Mouse (Mus musculus): Measurements from ENCODE around the gene Inpp5b. TPM values are rescaled to one million over a fixed set of nuclear protein-coding genes. Genes with fewer than 3 reads are reported as not detected.

Gene Inpp5b
- polyA plus RNA-seq (2017; shearing (Covaris generic)) = 153 TPM

DNA sequence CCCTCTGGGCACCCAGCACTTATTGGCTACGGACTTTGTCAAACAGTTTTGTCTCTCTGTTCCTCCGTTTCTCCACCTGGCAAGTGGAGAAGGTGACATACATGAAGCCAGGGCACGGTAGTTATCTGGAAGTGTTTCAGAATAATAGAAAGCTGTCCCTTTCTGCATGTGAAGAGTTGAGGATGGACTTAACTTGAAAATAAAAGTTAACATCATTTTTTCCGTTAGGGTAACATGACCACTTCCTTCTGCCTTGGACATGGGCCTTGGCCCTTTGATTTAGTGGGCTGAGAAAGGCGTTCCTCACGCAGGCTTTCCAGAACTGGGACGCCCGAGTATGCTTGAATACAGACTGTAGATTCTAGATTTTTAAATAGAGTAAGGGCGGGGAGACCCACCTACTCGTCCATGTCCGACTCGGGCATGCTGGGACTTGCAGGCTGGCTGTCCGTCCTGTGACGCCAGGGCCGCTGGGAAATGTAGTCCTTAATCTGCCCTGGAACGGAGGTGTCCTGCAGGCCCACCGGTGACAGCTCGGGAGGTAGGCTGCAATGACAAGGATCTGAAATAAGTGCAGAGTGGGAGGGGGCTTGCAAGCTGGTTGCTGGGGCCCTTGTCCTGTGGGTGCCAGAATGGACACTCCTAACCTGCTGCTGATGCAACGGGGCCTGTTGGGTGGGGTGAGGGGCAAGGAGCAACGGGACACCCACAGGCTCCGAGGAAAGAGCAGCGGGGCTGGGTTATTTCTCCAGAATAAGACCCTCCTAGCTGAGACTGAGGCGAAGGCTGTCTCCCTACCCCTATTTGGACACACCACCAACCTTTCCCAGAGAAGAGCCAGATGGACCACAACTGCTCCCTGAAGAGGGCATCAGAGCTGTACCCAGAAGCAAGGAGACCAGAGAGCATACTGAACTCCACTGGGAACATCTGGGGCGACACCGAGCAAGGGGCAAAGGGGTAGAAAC lies at the start of gene Inpp5b:
TSS of gene Inpp5b (plus strand) at position 475 of the 968 bp plus-strand sequence.

DNA sequence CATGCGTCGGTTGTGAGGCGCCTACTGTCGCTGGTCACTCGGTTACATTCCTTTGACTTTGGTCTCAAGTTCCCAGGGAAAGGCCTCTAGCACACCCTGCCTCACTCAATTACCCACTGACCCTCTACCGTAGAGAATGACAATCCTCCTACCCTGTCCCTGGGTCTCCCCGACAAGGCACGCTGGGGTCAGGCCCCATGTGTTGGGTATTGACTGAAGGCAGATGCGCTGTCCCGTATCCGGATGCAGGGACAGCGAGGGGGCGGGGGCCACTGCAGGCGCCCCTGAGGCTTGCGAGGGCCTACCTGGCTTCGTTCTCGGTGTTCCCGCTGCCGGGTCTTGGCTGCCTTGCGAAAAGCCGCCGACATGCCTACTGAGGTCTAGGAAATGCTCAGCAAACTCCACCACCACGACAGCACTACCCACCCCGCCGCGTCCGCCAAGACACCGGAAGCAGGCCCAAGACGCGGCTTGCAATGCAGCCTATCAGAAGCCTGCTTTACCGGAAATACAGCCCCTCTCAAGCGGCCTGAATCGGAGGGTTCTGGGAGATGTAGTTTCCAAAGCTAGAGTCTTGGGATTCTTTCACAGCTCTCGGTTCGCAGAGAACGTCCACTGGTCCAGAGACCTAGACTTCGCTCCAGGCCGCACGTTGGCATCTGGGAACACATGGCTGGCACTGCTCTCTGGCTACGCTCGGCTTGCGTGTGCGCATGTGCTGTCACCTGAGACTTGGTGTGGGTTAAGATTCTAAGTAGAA lies 48.3 kb upstream of the Inpp5b start, which contains the start of gene Utp11:
TSS of gene Utp11 (minus strand) at position 466 of the 760 bp plus-strand sequence.

DNA sequence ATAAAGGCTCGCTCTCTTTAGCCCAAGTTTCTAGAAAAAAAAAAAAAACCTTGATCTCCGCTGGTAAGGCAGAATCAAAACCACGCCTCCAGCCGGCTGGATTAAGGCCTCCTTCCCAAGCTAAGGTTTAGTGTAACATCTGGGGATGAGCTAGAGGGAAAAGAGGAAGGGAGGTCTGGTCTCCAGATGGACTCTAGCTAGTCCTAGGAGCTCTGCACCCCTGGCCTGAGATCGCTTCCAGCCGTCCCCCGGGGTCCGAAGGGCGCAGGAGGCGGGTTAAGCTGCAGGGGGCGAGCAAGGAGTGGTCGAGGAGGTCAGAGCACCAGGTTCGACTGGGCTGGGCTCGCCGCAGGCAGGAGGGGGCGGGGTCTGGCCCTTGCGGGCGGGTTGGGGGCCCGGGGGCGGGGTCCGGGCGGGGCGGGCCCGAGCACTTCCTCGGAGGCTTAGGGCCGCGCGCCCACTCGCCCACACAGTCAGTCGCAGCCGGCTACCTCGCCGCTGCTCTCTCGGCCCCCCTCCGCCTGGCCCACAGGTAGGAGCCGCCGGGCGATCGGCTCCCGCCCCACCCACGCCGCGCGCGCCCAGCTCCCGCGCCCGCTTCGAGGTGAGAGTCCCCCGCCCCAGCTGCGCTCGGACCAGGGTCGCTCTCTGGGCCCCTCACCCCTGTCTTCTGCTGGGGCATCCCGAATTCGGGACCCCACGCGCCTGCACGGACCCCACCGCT lies 41.2 kb upstream of the Inpp5b start, which contains the start of gene Fhl3:
TSS of gene Fhl3 (plus strand) at position 454 of the 724 bp plus-strand sequence.

DNA sequence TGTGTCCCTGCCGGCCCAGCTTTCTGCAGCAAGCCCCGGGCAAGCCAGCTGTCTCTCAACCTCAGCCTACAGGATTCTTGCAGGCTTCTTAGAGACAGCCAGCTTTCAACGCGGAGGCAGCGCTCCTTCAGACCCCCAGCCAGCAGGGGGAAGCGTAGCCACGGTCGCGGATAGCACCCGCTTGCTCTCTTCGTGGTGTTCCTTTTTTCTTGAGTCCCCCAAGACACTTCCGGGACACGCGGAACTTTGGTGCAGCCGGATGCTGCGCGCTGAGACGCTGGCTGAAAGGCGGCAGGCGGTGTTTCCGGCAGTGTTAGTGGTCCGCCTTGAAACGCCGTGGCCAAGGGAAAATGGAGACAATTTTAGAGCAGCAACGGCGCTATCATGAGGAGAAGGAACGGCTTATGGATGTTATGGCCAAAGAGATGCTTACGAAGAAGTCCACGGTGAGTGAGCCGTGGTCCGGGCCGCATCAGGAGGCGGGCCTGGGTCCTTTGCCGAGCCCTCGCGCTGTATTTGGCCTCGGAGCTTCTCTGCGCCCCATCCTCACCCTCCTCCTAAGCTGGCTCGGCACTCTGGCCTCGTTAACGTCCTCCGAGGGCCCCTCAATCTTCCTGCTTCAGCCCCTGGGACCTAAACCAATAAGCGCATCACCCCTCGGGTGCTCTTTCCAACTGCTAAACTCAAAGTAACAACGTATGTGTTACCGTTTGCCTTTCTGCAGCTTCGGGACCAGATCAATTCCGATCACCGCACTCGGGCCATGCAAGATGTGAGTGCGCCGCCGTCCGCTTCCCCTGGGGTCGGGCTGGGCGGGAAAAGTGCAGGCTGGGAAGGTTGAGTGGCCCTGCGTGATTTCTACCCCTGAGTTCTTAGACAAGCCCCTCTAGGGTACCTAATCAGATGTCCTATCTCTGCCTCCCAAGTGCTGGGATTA lies 26.8 kb upstream of the Inpp5b start, which contains the start of gene Sf3a3:
TSS of gene Sf3a3 (plus strand) at position 232 of the 937 bp plus-strand sequence.

DNA sequence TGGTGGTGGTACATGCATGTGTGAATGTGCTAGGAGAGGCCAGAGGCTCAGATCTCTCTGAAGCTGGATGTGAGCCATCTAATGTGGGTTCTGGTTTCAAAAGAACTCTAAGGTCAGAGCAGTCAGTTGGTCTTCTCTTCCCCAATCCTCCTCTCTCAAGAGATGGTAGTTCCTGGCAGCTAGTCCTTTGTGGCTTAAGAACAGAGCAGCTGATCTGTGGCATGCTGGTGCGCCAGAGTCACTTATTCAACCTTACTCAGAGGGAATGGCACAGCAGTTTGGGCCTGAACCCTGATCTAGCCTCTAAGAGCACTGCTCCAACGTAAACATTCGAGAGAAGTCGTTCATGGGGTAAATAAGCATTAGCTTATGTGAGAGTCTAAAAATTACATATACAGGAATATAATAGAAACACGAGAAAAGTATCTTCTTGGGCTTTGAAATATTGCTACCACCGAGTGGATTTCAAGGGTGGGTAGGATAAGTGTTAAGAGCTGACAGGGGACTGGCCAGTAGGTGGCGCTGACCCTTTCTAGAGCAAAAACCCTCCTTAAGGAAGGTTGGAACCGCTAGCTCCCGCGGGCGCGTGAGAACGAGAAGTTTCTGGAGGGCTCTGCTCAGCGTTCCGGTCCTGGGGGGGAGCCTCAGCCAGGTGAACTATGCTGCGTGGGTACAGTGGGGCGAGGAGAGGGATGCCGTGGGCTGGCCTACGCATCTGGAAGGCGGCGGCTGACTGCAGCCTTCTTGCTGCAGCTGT lies 60.1 kb downstream of the Inpp5b start, which contains the start of gene Mtf1:
TSS of gene Mtf1 (plus strand) at position 553 of the 757 bp plus-strand sequence.

DNA sequence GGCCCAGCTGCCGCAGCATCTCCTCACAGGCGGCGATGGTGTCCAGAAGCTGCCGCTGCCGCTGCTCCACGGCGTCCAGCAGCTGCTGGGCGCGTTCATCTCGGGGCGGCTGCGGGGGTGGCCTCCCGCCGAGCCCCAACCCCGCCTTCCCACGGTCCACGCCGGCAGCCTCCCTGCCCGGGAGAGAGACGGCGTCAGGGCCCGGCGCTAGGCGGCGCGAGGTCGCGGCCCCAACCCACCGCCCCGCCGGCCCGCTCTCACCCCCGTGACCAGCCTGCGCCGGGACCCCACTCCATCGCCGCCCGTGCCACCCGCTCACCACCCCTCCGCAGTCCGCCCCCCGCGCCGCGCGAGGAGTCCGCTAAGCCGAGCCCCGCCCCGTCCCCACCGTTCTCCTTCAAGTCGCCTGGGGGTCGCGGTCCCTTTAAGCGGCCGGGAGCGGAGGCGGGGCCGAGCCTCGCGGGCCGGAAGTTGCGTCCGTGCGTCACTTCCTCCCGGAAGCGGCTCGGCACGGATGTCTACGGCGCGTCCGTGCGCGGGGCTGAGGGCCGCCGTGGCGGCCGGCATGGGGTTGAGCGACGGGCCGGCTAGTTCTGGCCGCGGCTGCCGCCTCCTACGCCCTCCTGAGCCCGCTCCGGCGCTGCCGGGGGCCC lies 108.7 kb downstream of the Inpp5b start, which contains the start of gene Yrdc:
TSS of gene Yrdc (plus strand) at position 419 of the 653 bp plus-strand sequence.

Other genes starting within 250 kb of the Inpp5b start
- gene 3100002H09Rik, start 131.0 kb upstream of the Inpp5b start, polyA plus RNA-seq (2017; shearing (Covaris generic)) = not detected
- not detected for gene Pou3f1, start 85.0 kb upstream of the Inpp5b start, polyA plus RNA-seq (2017; shearing (Covaris generic))
- gene Utp11, start 48.2 kb upstream of the Inpp5b start, polyA plus RNA-seq (2017; shearing (Covaris generic)) = 79.6 TPM
- gene Fhl3, start 41.1 kb upstream of the Inpp5b start, polyA plus RNA-seq (2017; shearing (Covaris generic)) = 1.4 TPM
- 134 TPM for gene Sf3a3, start 27.1 kb upstream of the Inpp5b start, polyA plus RNA-seq (2017; shearing (Covaris generic))
- gene Mtf1, start 60.3 kb downstream of the Inpp5b start, polyA plus RNA-seq (2017; shearing (Covaris generic)) = 20.6 TPM
- 2.5 TPM for gene Yrdc, start 108.8 kb downstream of the Inpp5b start, polyA plus RNA-seq (2017; shearing (Covaris generic))
- 6.1 TPM for gene 1110065P20Rik, start 109.3 kb downstream of the Inpp5b start, polyA plus RNA-seq (2017; shearing (Covaris generic))
- gene Maneal, start 120.3 kb downstream of the Inpp5b start, polyA plus RNA-seq (2017; shearing (Covaris generic)) = 0.20 TPM
- gene Epha10, start 139.0 kb downstream of the Inpp5b start, polyA plus RNA-seq (2017; shearing (Covaris generic)) = not detected
- gene 9930104L06Rik, start 195.2 kb downstream of the Inpp5b start, polyA plus RNA-seq (2017; shearing (Covaris generic)) = 12.8 TPM
- 16.6 TPM for gene Cdca8, start 197.5 kb downstream of the Inpp5b start, polyA plus RNA-seq (2017; shearing (Covaris generic))
- gene Rspo1, start 244.6 kb downstream of the Inpp5b start, polyA plus RNA-seq (2017; shearing (Covaris generic)) = not detected

Measured in activated CD4-positive, CD25-positive, alpha-beta regulatory T cell, adult 9 weeks (primary cell).